Mouse (Mus musculus): Measurements from ENCODE around the gene Morn2. TPM values are rescaled to one million over a fixed set of nuclear protein-coding genes. Genes with fewer than 3 reads are reported as not detected.

Gene Morn2
- polyA plus RNA-seq, 1 experiment from 2014 or later = 26.5 TPM

DNA sequence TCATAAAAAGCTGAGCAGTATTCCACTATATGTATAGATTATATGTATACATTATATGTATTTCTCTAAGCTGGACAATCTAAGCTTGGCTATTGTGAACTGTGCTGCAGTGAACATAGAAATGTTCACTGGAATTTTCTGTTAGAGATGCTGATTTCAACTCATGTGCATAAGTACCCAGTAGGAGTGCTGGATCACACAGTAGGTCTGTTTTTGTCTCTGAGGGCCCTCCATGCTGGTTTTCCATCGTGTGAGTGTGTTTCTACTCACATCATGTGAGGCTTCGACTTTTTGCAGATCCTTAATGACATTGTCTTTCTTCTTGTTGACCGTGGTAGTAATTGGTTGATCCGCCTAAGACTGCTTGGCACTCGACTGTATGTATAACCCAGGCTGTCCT, 8.8 kb downstream of the Morn2 start:
- Histone ChIP-seq H3K27me3 (ENCODE audit: control insufficient read depth, insufficient read depth, low read length) (no peaks in the 10 kb centered on the region), H3K9ac (replicated peaks; ENCODE audit: low read depth, low read length) (no peak overlapping the region), H3K27ac (ENCODE audit: low read length) (no peak overlapping the region), H3K4me2 (replicated peaks; ENCODE audit: low read depth, low read length) (no peak overlapping the region), H3K4me3 (ENCODE audit: low read depth, low read length) (no peak overlapping the region), H3K9me3 (ENCODE audit: control insufficient read depth, low read depth, low read length) (no peaks in the 10 kb centered on the region), H3K4me1 (ENCODE audit: control insufficient read depth, insufficient read depth, low read length) (no peaks in the 10 kb centered on the region), H3K36me3 (ENCODE audit: control insufficient read depth, insufficient read depth, low read length) (no peaks in the 10 kb centered on the region)
- 92% methylated on average over 5 of the region's 5 CpGs for WGBS
- no peak for ATAC-seq (ENCODE audit: insufficient number of reproducible peaks, insufficient read depth, low FRiP score, low read depth)

DNA sequence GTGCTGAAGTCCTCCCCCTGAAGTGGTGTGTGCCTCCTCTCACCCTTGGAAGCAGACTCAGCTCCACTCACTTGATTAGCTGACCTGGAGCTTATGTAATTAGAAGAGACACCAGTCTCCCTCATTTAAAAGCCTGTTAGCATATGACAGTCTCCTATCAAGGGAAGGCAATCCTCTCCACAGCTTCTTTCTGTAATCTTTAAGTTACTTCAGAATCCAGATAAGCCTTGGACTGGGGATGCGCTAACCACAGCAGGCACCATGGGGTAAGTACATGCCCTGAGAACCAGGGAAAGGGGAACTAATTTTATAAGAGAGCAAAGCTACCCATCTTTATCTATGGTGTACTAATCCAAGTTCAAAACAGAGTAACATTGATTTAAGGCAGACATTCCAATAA, 17.2 kb downstream of the Morn2 start, which contains the start of gene Arhgef33:
Gene Arhgef33, plus strand, starts transcription at position 157 of the 400 bp plus-strand sequence.
- no peak within 1 kb of the TSS for H3K4me2 ChIP-seq (replicated peaks; ENCODE audit: low read depth, low read length)
- no peaks in the 10 kb centered on the region for H3K9me3 ChIP-seq (ENCODE audit: control insufficient read depth, low read depth, low read length)
- no peaks in the 10 kb centered on the region for H3K36me3 ChIP-seq (ENCODE audit: control insufficient read depth, insufficient read depth, low read length)
- no peak within 1 kb of the TSS for H3K9ac ChIP-seq (replicated peaks; ENCODE audit: low read depth, low read length)
- no peak within 1 kb of the TSS for H3K4me3 ChIP-seq (ENCODE audit: low read depth, low read length)
- WGBS = 84% methylated on average over 1 of the region's 1 CpGs
- H3K4me1 ChIP-seq (ENCODE audit: control insufficient read depth, insufficient read depth, low read length) = no peaks in the 10 kb centered on the region
- no peak for ATAC-seq (ENCODE audit: insufficient number of reproducible peaks, insufficient read depth, low FRiP score, low read depth)
- H3K27me3 ChIP-seq (ENCODE audit: control insufficient read depth, insufficient read depth, low read length) = no peaks in the 10 kb centered on the region
- H3K27ac ChIP-seq (ENCODE audit: low read length) = no peak within 1 kb of the TSS

GRCm38 (mm10) chr17:80311761-80312160, 21.8 kb downstream of the Morn2 start:
- no peak overlapping the region for H3K4me3 ChIP-seq (ENCODE audit: low read depth, low read length)
- no peaks in the 10 kb centered on the region for H3K27me3 ChIP-seq (ENCODE audit: control insufficient read depth, insufficient read depth, low read length)
- H3K4me1 ChIP-seq (ENCODE audit: control insufficient read depth, insufficient read depth, low read length) = no peaks in the 10 kb centered on the region
- H3K27ac ChIP-seq (ENCODE audit: low read length) = no peak overlapping the region
- no peak overlapping the region for H3K4me2 ChIP-seq (replicated peaks; ENCODE audit: low read depth, low read length)
- WGBS = 55% methylated on average over 9 of the region's 9 CpGs
- H3K36me3 ChIP-seq (ENCODE audit: control insufficient read depth, insufficient read depth, low read length) = no peaks in the 10 kb centered on the region
- no peaks in the 10 kb centered on the region for H3K9me3 ChIP-seq (ENCODE audit: control insufficient read depth, low read depth, low read length)
- no peak overlapping the region for H3K9ac ChIP-seq (replicated peaks; ENCODE audit: low read depth, low read length)
- ATAC-seq (ENCODE audit: insufficient number of reproducible peaks, insufficient read depth, low FRiP score, low read depth) = no peak

DNA sequence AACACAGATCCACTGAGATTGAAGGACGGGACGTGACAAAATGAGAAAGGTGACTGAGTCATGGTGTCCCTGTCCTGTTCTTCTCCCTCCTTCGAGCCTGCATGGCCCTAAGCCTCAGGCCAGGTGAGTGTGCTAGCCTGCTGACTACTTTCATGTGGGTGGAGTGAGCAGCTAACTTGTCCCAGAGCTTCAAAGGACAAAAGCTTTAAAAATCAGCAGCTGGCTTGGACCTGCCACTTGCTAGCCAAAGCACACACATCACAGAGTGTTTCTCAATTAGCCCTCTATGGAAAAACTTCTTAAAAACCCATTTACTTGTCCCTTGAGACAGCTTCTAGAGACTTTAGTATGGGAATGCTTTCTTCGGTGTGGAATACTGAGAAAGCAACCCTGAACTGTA, 22.4 kb downstream of the Morn2 start:
- Histone ChIP-seq H3K27me3 (ENCODE audit: control insufficient read depth, insufficient read depth, low read length) (no peaks in the 10 kb centered on the region), H3K4me1 (ENCODE audit: control insufficient read depth, insufficient read depth, low read length) (no peaks in the 10 kb centered on the region), H3K9ac (replicated peaks; ENCODE audit: low read depth, low read length) (no peak overlapping the region), H3K4me2 (replicated peaks; ENCODE audit: low read depth, low read length) (no peak overlapping the region), H3K4me3 (ENCODE audit: low read depth, low read length) (no peak overlapping the region), H3K9me3 (ENCODE audit: control insufficient read depth, low read depth, low read length) (no peaks in the 10 kb centered on the region), H3K36me3 (ENCODE audit: control insufficient read depth, insufficient read depth, low read length) (no peaks in the 10 kb centered on the region), H3K27ac (ENCODE audit: low read length) (no peak overlapping the region)
- WGBS = 77% methylated on average over 4 of the region's 4 CpGs
- ATAC-seq (ENCODE audit: insufficient number of reproducible peaks, insufficient read depth, low FRiP score, low read depth) = no peak

GRCm38 (mm10) chr17:80322228-80322627, 32.2 kb downstream of the Morn2 start:
- WGBS = 77% methylated on average over 6 of the region's 6 CpGs
- H3K27me3 ChIP-seq (ENCODE audit: control insufficient read depth, insufficient read depth, low read length) = no peaks in the 10 kb centered on the region
- no peak for ATAC-seq (ENCODE audit: insufficient number of reproducible peaks, insufficient read depth, low FRiP score, low read depth)
- H3K9me3 ChIP-seq (ENCODE audit: control insufficient read depth, low read depth, low read length) = no peaks in the 10 kb centered on the region
- no peak overlapping the region for H3K9ac ChIP-seq (replicated peaks; ENCODE audit: low read depth, low read length)
- no peaks in the 10 kb centered on the region for H3K36me3 ChIP-seq (ENCODE audit: control insufficient read depth, insufficient read depth, low read length)
- no peaks in the 10 kb centered on the region for H3K4me1 ChIP-seq (ENCODE audit: control insufficient read depth, insufficient read depth, low read length)
- H3K4me2 ChIP-seq (replicated peaks; ENCODE audit: low read depth, low read length) = no peak overlapping the region
- no peak overlapping the region for H3K4me3 ChIP-seq (ENCODE audit: low read depth, low read length)
- H3K27ac ChIP-seq (ENCODE audit: low read length) = no peak overlapping the region

DNA sequence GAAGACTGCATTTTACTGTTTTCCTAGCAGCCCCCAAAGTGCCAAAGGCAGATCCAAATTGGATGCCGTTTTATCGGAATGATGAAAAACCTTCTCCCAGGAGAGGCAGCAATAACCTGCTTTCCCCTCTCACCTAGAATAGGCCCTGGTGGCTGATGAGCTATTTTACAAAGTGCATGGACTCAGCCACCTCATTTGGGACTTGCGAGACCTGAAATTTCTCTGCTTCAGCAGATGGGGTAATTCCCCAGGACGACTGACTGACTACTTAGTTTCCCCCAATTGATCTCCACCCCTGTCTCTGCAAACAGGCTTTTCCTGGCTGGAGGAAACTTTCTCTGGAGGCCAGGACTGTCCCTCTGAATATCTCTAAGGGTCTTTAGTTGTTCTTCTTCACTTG, 33.0 kb downstream of the Morn2 start:
- no peak for ATAC-seq (ENCODE audit: insufficient number of reproducible peaks, insufficient read depth, low FRiP score, low read depth)
- WGBS = 78% methylated on average over 4 of the region's 4 CpGs
- no peak overlapping the region for H3K4me3 ChIP-seq (ENCODE audit: low read depth, low read length)

GRCm38 (mm10) chr17:80323658-80324057, 33.7 kb downstream of the Morn2 start:
- no peak overlapping the region for H3K27ac ChIP-seq (ENCODE audit: low read length)
- H3K27me3 ChIP-seq (ENCODE audit: control insufficient read depth, insufficient read depth, low read length) = no peaks in the 10 kb centered on the region
- 67% methylated on average over 8 of the region's 8 CpGs for WGBS
- no peak overlapping the region for H3K4me2 ChIP-seq (replicated peaks; ENCODE audit: low read depth, low read length)
- ATAC-seq (ENCODE audit: insufficient number of reproducible peaks, insufficient read depth, low FRiP score, low read depth) = no peak
- H3K9me3 ChIP-seq (ENCODE audit: control insufficient read depth, low read depth, low read length) = no peaks in the 10 kb centered on the region
- no peak overlapping the region for H3K9ac ChIP-seq (replicated peaks; ENCODE audit: low read depth, low read length)
- no peak overlapping the region for H3K4me3 ChIP-seq (ENCODE audit: low read depth, low read length)
- H3K4me1 ChIP-seq (ENCODE audit: control insufficient read depth, insufficient read depth, low read length) = no peaks in the 10 kb centered on the region
- H3K36me3 ChIP-seq (ENCODE audit: control insufficient read depth, insufficient read depth, low read length) = no peaks in the 10 kb centered on the region

More for the DNA sequence above, 33.0 kb downstream of the Morn2 start:
- no peaks in the 10 kb centered on the region for H3K4me1 ChIP-seq (ENCODE audit: control insufficient read depth, insufficient read depth, low read length)
- no peak overlapping the region for H3K4me2 ChIP-seq (replicated peaks; ENCODE audit: low read depth, low read length)
- H3K9ac ChIP-seq (replicated peaks; ENCODE audit: low read depth, low read length) = no peak overlapping the region
- H3K9me3 ChIP-seq (ENCODE audit: control insufficient read depth, low read depth, low read length) = no peaks in the 10 kb centered on the region
- no peak overlapping the region for H3K27ac ChIP-seq (ENCODE audit: low read length)
- no peaks in the 10 kb centered on the region for H3K36me3 ChIP-seq (ENCODE audit: control insufficient read depth, insufficient read depth, low read length)
- no peaks in the 10 kb centered on the region for H3K27me3 ChIP-seq (ENCODE audit: control insufficient read depth, insufficient read depth, low read length)

DNA sequence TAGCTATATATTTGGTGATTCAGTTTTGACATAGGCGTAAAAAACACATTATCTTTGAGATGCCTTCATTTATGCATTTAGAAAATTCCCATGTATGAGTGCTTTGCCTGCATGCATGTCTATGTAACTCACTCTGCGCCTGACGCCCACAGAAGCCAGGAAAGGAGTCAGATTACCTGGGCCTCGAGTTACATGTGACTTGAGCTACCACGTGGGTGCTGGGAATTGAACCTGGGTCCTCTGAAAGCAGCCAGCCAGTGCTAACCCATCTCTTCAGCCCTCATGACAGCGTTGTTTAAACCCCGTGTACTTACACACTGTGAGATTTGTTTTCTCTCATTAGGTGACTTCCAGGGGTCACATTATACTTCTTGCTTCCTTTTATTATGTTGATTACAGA, 34.5 kb downstream of the Morn2 start:
- no peak for ATAC-seq (ENCODE audit: insufficient number of reproducible peaks, insufficient read depth, low FRiP score, low read depth)
- WGBS = 79% methylated on average over 7 of the region's 7 CpGs
- no peak overlapping the region for H3K4me3 ChIP-seq (ENCODE audit: low read depth, low read length)
- H3K9me3 ChIP-seq (ENCODE audit: control insufficient read depth, low read depth, low read length) = no peaks in the 10 kb centered on the region
- no peak overlapping the region for H3K27ac ChIP-seq (ENCODE audit: low read length)
- H3K36me3 ChIP-seq (ENCODE audit: control insufficient read depth, insufficient read depth, low read length) = no peaks in the 10 kb centered on the region
- H3K4me1 ChIP-seq (ENCODE audit: control insufficient read depth, insufficient read depth, low read length) = no peaks in the 10 kb centered on the region
- no peak overlapping the region for H3K9ac ChIP-seq (replicated peaks; ENCODE audit: low read depth, low read length)
- H3K27me3 ChIP-seq (ENCODE audit: control insufficient read depth, insufficient read depth, low read length) = no peaks in the 10 kb centered on the region
- H3K4me2 ChIP-seq (replicated peaks; ENCODE audit: low read depth, low read length) = no peak overlapping the region

- ATAC-seq (ENCODE audit: insufficient number of reproducible peaks, insufficient read depth, low FRiP score, low read depth) = no peak
- H3K27me3 ChIP-seq (ENCODE audit: control insufficient read depth, insufficient read depth, low read length) = no peaks in the 10 kb centered on the region
- H3K4me2 ChIP-seq (replicated peaks; ENCODE audit: low read depth, low read length) = no peak overlapping the region
- H3K9ac ChIP-seq (replicated peaks; ENCODE audit: low read depth, low read length) = no peak overlapping the region
- 59% methylated on average over 5 of the region's 5 CpGs for WGBS
- no peaks in the 10 kb centered on the region for H3K4me1 ChIP-seq (ENCODE audit: control insufficient read depth, insufficient read depth, low read length)
- no peak overlapping the region for H3K4me3 ChIP-seq (ENCODE audit: low read depth, low read length)
- no peaks in the 10 kb centered on the region for H3K9me3 ChIP-seq (ENCODE audit: control insufficient read depth, low read depth, low read length)
- H3K27ac ChIP-seq (ENCODE audit: low read length) = no peak overlapping the region
- no peaks in the 10 kb centered on the region for H3K36me3 ChIP-seq (ENCODE audit: control insufficient read depth, insufficient read depth, low read length)
Measured at GRCm38 (mm10) chr17:80325456-80325855, 35.5 kb downstream of the Morn2 start.

All from stomach, embryonic 14.5 days (tissue).